Mouse (Mus musculus) mesoderm, embryonic 11.5 days (tissue): Measurements from ENCODE around the gene 4931428F04Rik.
"Not testable (repeated sequence)": the region's sequence is repeated elsewhere in the genome, so short reads cannot be mapped to it uniquely, and the experiment has no call there.

Source experiments
- DNase-seq: peaks from one replicate; pipeline ENCODE4 v3.0.0-alpha.2; 2012; ENCODE audit warnings: low read depth, low spot score

4931428F04Rik gene

DNA sequence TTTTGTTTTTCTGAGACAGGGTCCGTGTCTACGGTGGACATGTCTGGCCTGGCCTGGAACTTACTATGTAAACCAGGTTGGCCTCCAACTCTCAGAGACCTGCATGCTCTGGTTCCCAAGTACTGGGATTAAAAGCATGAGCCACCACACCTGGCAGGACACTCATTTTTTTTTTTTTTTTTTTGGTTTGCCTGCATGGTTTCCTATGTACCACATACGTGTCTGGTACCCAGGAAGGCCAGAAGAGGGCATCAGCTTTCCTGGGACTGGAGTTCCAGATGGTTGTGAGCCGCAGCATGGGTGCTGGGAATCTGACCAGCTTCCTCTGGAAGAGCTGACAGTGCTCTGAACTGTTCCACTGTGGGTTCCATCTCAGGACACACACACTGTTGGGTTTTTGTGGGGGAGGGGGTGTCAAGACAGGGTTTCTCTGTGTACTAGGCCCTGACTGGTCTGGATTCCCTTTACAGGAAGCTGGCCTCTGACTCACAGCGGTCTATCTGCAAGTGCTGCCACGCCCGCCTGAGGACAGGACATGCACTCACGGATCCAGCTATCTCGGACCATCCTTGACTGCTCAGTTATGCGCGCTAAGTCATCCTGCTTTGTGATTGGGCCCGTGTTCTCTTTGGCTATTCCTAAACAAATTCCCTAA lies 28.2 kb downstream of the 4931428F04Rik start:
- no peak for DNase-seq

DNA sequence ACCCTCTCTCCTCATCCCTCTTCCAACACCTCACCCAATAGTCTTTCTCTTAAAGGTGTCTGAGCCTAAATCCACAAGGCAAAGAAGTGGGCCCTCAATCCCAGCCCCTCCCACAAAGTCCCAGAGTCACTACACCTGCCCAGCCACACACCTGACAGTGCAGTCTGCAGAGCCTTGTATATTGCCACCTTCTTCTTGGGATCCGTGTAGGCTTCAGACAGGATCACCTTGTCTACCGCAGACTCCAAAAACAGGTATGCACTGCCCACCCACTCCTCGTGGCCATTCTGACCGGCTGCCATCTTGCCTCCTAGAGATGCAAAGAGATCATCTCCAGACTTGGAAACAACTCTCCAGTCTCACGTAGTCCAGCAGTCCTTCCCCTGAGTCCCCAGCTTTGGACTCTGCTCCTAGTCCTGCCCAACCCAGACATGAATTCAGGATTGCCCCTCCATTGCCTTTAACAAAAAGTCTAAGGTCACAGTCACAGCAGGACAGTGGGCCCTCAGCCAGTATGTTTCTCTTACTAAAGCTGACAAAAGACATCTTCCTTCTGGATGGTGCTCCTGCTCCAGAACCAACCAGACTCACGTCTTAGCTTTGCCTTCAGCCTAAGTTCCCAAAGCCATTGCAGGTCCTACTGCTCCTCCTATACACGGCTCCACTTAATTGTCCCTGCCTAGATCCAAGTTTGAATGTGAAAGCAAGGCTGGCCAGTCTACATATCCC lies 29.1 kb downstream of the 4931428F04Rik start:
- no peak for DNase-seq

DNA sequence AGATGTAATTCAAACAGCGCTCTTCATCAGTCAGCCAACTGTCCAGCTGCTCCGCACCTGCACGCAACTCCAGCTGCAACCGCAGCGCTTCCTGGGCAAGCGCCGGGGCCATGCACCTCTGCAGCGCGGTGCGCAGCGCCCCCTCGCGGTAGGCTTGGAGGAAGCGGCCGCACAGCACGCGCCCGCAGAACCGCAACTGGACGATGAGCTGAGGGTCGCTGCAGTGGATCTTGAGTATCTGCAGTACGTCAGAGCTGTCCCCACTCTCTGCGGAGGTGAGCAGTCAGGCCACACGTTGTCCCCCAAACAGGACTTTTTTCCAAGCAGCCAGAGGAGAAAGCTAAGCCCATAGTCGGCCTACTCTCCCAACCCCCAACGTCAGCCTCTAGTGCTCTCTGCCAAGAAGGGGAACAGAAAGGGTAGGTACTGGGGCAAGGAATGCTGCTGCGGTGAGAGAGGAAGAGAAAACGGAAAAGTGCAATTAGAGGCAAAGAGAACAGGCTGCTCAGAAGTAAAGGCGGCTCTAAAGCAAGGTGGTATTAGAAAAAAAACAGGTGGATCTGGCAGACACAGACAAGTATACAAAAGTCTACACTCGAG lies 29.8 kb downstream of the 4931428F04Rik start:
- peak; percentile 90 for DNase-seq

DNA sequence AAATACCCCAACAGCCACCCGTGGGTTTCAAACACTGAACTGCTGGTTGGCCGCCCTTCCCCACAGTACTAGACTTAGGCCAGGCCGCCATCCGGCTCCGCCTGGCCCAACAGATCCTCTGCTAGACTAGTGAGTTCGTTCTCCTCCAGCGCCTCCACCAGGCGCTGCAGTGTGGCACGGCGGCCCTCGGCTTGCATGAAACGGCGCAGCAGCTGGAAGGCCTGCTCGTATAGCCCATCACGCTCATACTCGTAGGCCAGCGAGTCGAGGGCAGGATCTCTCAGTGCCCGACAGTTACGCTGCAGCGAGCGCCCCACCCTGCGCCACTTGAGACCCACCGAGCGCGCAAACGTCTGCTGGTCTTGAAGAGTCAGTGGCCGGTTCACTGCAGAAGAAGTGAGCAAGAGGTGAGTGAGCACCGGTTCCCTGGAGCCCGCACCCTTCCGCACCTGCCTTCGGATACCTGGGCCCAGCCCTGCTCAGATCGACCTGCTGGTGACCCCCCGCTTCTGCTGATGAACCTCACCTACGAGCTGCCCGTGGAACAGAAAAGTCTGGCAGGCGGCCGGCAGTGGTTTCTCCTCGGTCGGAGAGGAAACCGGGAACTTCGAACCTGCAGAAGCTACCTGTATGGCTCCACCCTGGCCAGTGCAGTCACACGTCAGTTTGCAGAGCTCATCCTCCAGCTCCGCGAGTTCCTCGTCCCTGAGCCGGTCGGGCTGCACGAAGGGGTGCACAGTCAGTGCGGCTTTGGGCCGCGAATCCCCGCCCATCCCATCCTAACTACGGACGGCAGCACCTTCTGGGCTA lies 30.5 kb downstream of the 4931428F04Rik start:
- DNase-seq, result no peak

DNA sequence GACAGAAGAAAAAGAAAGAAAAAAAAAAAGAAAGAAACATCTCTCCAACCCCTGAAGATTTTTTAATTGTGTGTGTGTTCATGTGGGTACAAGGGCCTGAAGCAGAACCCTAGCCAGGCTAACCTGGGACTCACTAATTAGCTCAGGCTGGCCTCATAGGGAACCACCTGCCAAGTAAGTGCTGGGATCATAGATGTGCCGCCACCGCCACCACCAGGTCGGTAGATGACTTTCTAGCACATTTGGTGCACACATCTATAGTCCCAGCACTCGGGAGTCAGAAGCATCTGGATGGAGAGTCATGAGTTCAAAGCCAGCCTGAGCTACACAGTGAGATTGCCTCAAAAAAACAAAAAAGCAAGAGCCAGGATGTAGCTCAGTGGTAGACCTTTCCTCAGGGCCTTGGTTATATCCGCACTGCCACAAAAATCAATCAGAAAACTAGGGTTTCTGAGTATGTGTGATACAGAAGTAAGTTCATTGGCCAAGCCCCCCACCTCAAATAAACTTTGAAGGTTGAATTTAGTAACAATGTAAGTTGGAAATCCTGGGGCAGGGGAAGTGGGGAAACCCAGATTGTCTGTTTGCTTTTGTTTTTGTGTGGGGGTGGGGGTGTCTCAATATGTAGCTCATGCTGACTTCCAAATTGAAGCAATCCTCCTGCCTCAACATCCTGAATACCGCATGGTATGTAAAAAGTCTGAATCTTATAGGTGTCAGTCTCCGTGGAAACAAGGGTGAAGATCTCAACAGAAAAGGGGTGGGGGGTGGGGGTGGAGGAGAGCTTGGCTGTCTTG lies 32.1 kb downstream of the 4931428F04Rik start:
- no peak for DNase-seq

DNA sequence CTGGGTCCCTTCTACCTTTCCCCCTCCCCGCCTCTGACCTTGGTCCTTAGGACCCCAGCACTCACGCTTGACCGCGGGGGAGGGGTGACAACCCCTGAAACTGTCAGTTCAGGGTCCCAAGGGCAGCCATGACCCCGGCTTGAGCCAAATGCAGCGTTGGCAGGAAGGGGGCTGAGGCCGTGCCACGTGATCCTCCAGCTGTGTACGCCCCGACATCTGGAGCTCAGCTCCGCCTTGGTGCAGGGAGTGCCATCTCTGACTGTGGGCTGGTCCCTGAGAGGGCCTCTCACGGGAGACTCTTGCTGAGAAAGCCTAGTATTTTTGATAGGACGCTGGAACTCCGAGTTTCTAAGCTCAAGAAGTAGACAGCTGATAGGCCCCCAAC lies 34.7 kb downstream of the 4931428F04Rik start, which contains the start of gene B3gnt9:
TSS of gene B3gnt9 (minus strand) at position 188 of the 385 bp plus-strand sequence.
- peak; percentile 56 for DNase-seq

DNA sequence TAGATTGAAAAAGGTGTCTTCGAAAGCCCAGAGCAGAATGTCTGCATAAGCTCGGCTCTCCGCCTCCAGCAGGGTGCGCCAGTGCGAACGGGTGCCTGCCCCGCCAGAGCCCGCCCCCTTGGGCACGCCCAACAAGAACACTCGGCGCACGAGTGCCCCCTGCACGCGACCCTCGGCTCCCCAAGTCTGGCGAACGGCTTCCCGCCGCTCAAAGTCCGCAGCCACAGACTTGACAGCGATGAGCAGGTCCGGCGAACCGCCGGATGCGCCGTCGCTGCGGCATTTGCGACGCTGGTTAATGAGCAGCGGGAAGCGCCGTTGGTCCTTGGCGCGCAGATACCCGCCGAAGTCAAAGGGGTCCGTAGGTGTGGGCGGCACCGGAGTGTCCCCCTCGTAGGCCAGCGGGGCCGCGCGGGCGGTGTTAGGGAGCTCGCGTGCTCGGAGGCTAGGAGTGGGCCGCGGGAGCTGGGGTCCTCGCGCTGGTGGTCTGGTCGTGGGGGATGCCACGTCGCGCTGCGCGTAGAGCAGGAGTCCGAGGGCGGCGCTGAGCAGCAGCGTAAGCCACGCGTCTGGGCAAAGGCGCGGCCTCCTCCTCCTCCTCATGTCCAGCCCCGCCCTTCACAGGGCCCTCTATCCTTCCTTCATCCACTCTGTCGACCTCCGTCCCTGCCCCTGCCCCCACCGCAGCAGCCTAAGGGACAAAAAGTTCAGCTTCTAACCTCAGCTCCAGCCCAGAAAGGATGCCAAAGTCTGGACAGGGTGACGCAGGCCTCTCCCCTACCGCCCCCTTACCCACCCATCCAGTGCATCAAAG lies 35.3 kb downstream of the 4931428F04Rik start:
- DNase-seq, result peak; percentile 90

DNA sequence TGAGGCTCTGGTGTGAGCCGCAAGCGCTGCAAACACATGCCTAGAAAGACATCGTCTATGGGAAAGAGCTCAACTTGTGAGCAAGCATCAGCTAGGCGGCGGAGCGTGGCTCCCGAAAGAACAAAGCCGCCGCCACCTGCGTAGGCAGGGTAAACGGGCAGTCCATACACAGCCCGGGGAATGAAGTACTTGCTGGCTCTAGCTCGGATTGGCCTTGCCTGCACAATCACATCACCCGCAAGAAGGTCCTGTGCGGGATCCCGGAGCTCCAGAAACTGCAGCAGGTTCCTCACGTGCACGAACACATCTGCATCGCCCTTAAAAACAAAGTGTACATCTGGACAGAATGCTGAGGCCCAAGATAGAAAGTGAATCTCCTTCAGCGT lies 35.9 kb downstream of the 4931428F04Rik start:
- DNase-seq, result no peak

DNA sequence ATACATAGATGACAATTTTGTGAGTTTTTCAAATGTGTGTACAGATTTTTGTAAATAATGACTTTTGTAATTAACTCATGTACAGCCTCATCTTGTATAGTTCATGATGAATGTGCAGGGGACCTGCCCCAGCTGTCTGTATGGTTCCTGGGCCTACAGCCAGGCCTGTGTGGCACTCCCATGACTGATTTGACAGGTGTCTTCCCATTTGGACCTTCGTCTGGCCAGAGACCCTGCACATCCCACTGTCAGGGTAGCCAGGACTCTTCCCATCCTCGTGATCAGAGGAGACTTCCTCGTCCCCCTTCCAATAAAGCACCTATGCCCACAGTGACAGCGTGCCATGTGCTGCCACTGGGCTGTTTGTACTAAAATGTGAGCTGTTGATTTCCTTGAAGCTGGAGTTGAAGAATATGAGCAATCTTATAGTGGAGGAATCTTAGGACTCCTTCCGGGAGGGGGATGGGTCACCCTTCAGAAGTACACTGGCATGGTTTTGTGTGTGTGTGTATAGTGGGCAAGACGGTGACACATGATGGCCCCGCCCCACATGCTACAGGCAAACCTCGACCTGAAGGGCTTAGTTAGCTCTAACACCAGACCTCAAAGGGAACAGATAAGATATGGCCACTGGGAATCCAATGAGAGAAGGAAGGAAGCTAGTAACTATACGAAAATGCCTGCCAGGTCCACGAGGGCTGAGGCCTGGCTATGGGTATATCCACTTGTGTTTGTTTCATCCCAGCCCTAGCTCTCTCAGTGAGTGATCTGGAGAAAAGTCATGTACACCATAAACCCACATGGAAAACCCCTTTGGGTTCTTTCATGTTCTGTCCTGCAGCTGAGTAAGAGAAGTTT lies 36.8 kb downstream of the 4931428F04Rik start:
- DNase-seq, result no peak

DNA sequence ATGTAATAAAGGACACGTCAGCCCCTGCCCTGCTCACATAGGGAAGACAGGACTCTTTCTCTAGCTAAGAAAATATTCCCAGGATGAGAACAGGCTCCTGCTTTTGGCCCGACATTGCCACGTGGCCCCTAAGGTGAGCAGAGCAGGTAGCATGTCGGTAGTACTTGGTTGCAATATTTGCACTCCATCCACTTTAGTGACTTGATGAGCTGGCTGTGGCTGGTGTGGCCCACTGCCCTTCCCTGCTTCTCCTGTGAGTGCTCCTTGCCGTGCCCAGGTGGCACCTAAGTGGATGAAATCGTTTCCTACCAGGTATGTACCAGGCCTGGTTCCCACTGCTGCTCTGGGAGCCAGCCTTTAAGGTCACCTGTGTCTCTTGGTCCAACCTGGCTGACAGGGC lies 37.7 kb downstream of the 4931428F04Rik start:
- no peak for DNase-seq

DNA sequence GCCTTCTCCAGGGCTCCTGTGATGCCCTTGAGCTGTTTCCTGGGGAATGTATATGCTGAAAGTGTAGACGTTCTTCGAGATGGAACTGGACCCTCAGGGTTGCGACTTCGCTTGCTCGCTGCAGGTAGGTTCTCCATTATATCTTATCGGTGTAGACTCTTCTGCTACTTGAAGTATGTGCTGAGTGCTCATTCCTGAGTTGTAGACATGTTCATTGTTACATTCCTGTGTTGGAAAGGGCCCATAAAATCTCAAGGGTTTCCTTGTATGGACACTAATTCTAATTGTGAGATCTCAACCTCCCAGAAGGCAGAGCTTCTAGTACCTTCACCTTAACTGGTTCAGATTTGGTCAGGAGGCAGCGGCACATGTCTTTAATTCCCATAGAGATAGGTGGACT lies 48.6 kb downstream of the 4931428F04Rik start:
- no peak for DNase-seq

DNA sequence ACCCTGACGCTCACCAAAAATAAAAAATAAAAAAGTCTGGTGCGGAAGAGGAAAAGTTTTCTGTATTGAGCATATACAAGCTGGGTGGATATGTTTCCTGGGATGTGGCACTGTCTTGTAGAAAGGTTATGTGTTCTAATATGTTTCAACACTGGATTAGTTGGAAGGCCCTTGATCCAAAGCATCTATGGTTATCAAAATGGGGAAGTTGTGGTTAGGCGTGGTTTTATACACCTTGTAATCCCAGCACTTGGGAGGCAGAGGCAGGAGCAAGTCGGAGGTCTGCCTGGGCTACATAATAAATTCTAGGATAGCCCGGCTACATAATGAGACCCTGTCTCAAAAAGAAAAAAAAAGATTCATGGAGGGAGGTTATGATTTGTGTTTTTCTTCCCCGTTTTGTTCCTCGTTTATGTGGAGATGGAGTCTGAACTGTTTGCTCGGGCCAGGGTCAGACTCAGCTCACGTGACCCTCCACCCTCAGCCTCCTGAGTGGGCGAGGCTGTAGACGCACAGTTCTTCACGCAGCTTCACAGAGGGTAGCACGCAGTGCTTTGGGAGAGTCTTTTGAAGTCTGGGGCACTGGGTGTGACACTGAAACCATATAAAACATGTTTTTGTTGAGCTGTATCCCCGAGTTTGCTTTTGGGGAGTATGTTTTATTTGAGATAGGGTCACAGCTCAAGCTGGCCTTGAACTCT lies 52.1 kb downstream of the 4931428F04Rik start:
- DNase-seq, result no peak

DNA sequence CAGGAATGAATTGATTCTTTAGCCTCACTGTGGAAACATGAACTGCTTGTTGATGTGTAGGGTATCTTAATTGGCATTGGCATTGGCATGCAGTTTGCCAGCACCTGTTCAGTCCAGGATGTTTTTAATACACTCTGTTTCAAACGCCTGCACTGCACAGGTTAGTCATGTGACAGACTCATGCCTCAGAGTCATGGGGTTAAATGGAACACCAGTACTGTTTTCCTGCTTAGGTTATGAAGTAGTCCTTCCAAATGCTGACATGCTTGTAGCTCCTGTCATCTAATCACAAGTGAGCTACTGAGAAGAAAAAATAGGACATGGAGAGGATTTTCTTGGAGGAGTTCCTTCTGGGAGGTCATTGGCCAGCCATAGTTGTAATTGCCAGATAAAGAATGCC lies 54.5 kb downstream of the 4931428F04Rik start:
- DNase-seq, result no peak

DNA sequence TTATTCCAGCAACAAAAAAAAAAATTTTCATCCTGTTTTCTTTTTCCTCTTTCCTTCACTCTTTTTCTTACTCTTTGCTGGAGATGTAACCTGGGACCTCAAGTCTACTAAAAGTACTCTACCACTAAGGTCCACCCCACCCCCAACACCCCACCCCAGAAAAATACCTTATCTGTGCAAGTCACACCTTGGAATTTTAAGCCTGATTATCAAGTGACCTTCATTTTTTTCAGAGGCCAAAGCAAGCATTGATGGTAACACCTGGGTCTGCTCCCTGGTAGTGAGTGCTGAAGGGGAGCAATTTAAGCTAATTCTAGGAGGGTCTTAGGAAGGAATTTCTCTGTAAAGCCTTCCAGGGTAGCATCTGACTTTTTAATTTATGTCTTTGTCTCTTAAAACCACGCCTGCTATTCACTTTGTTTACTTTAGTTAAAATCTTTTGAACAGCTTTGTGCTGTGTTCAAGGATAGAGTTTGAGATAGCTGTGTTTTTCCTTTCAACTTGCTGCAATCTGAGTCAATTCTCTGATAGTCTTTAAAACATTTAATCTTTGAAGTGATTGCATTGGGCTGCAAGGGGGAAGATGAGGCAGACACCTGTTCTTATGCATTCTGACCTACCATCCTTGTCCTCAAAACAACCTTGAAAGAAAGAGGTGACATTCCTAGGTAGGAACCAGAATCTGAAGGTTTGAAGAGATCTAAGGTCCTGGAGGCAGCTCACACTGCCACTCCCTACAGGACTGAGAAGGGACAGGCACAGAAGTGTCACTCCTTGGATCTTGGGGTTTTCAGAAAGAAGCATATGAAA lies 56.3 kb downstream of the 4931428F04Rik start:
- no peak for DNase-seq

DNA sequence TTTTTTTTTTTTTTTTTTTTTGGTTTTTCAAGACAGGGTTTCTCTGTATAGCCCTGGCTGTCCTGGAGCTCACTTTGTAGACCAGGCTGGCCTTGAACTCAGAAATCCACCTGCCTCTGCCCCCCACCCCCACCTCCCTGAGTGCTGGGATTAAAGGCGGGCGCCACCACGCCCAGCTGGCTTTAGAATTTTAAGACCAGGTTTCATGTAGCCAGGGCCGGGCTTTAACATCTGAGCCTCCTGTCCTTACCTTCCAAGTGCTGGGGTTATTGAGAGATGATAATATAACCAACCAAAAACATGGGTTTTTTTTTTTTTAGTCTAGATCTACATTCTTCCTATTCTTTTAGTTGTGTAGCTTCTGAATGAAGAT lies 57.4 kb downstream of the 4931428F04Rik start:
- not testable (repeated sequence) for DNase-seq

DNA sequence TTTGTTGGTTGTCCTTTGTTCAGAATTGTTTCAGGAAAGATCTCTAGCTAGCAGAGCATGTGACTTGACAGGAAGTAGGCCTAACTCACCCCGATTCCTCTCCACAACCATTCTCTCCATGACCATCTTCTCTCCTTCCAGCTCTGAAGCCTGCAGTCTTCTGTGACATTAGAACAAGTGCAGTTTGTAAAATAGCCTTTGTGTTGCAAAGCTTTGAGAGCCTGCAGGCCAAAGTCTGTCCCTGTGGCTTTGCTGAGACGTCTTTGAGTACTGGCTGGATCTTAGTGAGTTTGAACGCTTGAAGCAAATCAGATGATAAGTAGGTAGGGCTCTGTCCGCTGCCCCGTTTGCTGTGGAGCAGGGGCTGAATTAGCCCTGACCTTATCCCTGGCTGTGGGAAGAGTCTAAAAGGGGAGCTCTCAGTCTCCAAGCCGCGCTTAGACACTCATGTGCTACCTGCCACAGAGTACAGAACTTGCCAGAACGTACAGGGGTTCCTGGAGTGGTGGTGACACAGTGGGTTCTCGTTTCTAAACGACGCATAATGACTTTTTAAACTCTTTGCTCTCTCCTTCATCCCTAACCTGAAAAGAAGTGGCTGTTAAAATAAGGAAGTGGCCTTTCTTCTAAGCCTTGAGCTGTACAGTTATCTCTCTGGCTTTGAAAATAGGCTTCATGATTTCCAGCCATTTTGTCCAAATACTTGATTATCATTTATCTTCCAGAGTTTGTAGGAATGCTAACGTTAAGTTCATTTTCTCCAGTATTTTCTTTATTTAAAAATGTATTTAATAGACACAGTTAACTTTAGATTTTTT lies 58.0 kb downstream of the 4931428F04Rik start:
- no peak for DNase-seq
